Mouse (Mus musculus) cerebellum, adult 2 months (tissue): ENCODE measurements around the gene Ppp1r14a. TPM values are rescaled to one million over a fixed set of nuclear protein-coding genes. Genes with fewer than 3 reads are reported as not detected.

ENCODE experiments used
- DNase-seq, 2 experiments: peaks; one replicate each; pipeline ENCODE4 v3.0.0; 2021
- H3K27ac ChIP-seq: fragments of 200-500 bp; 2 replicates; pipeline ENCODE4 v1.5.1; 2012; ENCODE audit warnings: low read length, control low read depth, inconsistent platforms; ENCODE audit not compliant: insufficient read depth
- H3K27me3 ChIP-seq: fragments of 200-500 bp; 2 replicates; pipeline ENCODE4 v1.6.1; 2012; ENCODE audit warnings: inconsistent platforms, mild to moderate bottlenecking, low read length, moderate library complexity; ENCODE audit not compliant: control insufficient read depth, insufficient read depth
- H3K4me1 ChIP-seq: fragments of 200-500 bp; 2 replicates; pipeline ENCODE4 v1.6.1; 2011; ENCODE audit warnings: low read length; ENCODE audit not compliant: control insufficient read depth, insufficient read depth
- H3K4me3 ChIP-seq: fragments of 200-500 bp; replicated peaks from 2 replicates; pipeline ENCODE3; 2011; ENCODE audit warnings: mild to moderate bottlenecking, low read depth, low read length, control low read depth; ENCODE audit not compliant: insufficient read depth
- CTCF ChIP-seq: fragments of 200-500 bp; IDR thresholded peaks from 2 replicates; pipeline ENCODE4 v1.5.1; 2011; ENCODE audit warnings: low read depth, mild to moderate bottlenecking, control low read depth, low read length, moderate library complexity, borderline replicate concordance; ENCODE audit not compliant: insufficient read depth
- POLR2A ChIP-seq: fragments of 200-500 bp; IDR thresholded peaks from 2 replicates; pipeline ENCODE4 v1.6.1; 2011; ENCODE audit warnings: low read length, control low read depth, borderline replicate concordance; ENCODE audit not compliant: insufficient read depth
- WGBS: fragments of 180-500 bp; shearing (Covaris S2); methylation state at CpG from one replicate; pipeline ENCODE4 v1.1.7; 2018; 5-methylcytosine and 5-hydroxymethylcytosine counted together
- polyA plus RNA-seq: library from polyadenylated mRNA; depleted of rRNA; stranded (reverse); fragments of >200 nt; gene quantifications from 2 replicates; pipeline ENCODE4 v1.2.3, GENCODE M21; 2012

Ppp1r14a gene
- polyA plus RNA-seq, 1 experiment, result 99.7 TPM

GRCm38 (mm10) chr7:29281201-29282073, 7.7 kb upstream of the Ppp1r14a start, which contains the start of gene Spint2:
TSS of gene Spint2 (minus strand) at chr7:29281912.
- WGBS, result under 1% methylated on average over 79 of the region's 80 CpGs
- Histone ChIP-seq H3K27me3 (no peaks in the 10 kb centered on the region), H3K4me3 (peak within 1 kb of the TSS; percentile 73), H3K27ac (peak within 1 kb of the TSS; percentile 55), H3K4me1 (peaks cover 2% of the 10 kb centered on the region)
- peak; percentile 82 to 84 for DNase-seq
- peak; percentile 45; the same call in 1 of the 2 replicates for TF ChIP-seq POLR2A
- TF ChIP-seq CTCF, result no peak

- no peaks in the 10 kb centered on the region for H3K27me3 ChIP-seq
- no peak for DNase-seq
- TF ChIP-seq POLR2A, result no peak
- TF ChIP-seq CTCF, result no peak
- no peaks in the 10 kb centered on the region; the same call in none of the 2 replicates for H3K4me1 ChIP-seq
- 10% methylated on average over 21 of the region's 21 CpGs for WGBS
- no peak overlapping the region for H3K27ac ChIP-seq
- peak overlapping the region; percentile 73 for H3K4me3 ChIP-seq
Measured at GRCm38 (mm10) chr7:29282074-29282554, 7.0 kb upstream of the Ppp1r14a start.

- TF ChIP-seq CTCF (no peak), POLR2A (no peak)
- DNase-seq, result no peak
- WGBS, result 86% methylated on average over 4 of the region's 4 CpGs
- H3K27me3 ChIP-seq, result no peaks in the 10 kb centered on the region
- H3K4me1 ChIP-seq, result no peaks in the 10 kb centered on the region; the same call in none of the 2 replicates
- H3K4me3 ChIP-seq, result no peak overlapping the region
- H3K27ac ChIP-seq, result no peak overlapping the region
Measured at GRCm38 (mm10) chr7:29283876-29284275, 5.2 kb upstream of the Ppp1r14a start.

- Histone ChIP-seq H3K27ac (no peak overlapping the region), H3K4me1 (no peaks in the 10 kb centered on the region; the same call in none of the 2 replicates), H3K4me3 (no peak overlapping the region), H3K27me3 (no peaks in the 10 kb centered on the region)
- DNase-seq, result no peak
- TF ChIP-seq CTCF (no peak), POLR2A (no peak)
- WGBS, result 96% methylated on average over 6 of the region's 6 CpGs
Measured at GRCm38 (mm10) chr7:29284523-29284922, 4.6 kb upstream of the Ppp1r14a start.

GRCm38 (mm10) chr7:29287481-29287880, 1.6 kb upstream of the Ppp1r14a start:
- 89% methylated on average over 7 of the region's 7 CpGs for WGBS
- TF ChIP-seq POLR2A (no peak), CTCF (no peak)
- DNase-seq, result no peak

GRCm38 (mm10) chr7:29288079-29288478, 1.0 kb upstream of the Ppp1r14a start:
- no peak for TF ChIP-seq CTCF
- TF ChIP-seq POLR2A, result no peak
- Histone ChIP-seq H3K27me3 (no peaks in the 10 kb centered on the region), H3K27ac (no peak overlapping the region), H3K4me1 (peaks cover 22% of the 10 kb centered on the region), H3K4me3 (no peak overlapping the region)
- no peak for DNase-seq
- WGBS, result 98% methylated on average over 2 of the region's 2 CpGs

More at GRCm38 (mm10) chr7:29287481-29287880, 1.6 kb upstream of the Ppp1r14a start:
- no peak overlapping the region for H3K4me3 ChIP-seq
- no peaks in the 10 kb centered on the region for H3K27me3 ChIP-seq
- peaks cover 16% of the 10 kb centered on the region for H3K4me1 ChIP-seq
- no peak overlapping the region for H3K27ac ChIP-seq

- peaks cover 28% of the 10 kb centered on the region for H3K4me1 ChIP-seq
- WGBS, result 94% methylated on average over 6 of the region's 6 CpGs
- H3K27me3 ChIP-seq, result no peaks in the 10 kb centered on the region
- H3K4me3 ChIP-seq, result peak overlapping the region; percentile 49
- TF ChIP-seq POLR2A (no peak), CTCF (no peak)
- peak in 1 of 2 experiments; percentile 18 for DNase-seq
- H3K27ac ChIP-seq, result no peak overlapping the region; the same call in 1 of the 2 replicates
Measured at GRCm38 (mm10) chr7:29289856-29290255, 748 bp downstream of the Ppp1r14a start.

GRCm38 (mm10) chr7:29290691-29291485, 1.8 kb downstream of the Ppp1r14a start:
- Histone ChIP-seq H3K27me3 (no peaks in the 10 kb centered on the region), H3K4me3 (no peak overlapping the region), H3K4me1 (peaks cover 28% of the 10 kb centered on the region), H3K27ac (peak overlapping the region; percentile 52)
- TF ChIP-seq POLR2A (no peak), CTCF (no peak)
- peak; percentile 46 to 49 for DNase-seq
- WGBS, result 46% methylated on average over 11 of the region's 11 CpGs
